Mouse (Mus musculus): ENCODE results near the gene Dtx2. TPM values are rescaled to one million over a fixed set of nuclear protein-coding genes. Genes with fewer than 3 reads are reported as not detected.

The Dtx2 gene
- polyA plus RNA-seq, 1 experiment = 20.3 TPM

DNA sequence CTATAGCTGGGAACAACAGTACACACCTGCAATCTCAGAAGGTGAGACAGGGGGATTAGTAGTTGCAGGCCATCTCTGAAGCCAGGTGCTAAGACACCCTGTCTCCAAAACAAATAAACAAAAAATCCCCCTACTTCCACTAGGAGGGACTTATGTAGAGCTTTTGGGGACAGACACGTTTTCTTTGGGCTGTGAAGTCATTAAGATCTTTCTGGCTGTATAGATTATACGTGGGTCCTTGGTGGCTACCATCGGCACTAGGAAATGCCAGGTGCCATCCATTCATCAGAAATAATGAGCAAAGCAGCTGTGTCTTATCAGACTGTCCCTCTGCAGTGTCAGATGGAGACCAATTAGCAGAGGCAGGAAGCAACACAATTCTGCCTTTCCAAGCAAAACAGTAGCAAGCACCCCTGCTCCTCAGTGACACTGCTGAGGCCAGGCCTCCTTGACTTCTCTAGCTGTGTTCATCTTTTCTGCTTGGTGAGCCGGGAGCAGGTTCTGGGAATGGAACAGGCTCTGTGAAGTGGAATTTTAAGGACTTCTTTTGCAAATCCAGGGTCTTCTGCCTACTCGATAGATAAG, 1.1 kb upstream of the Dtx2 start:
- H3K27me3 ChIP-seq (ENCODE audit: control insufficient read depth, insufficient read depth, insufficient read length) = no peaks in the 10 kb centered on the region
- H3K79me2 ChIP-seq (ENCODE audit: control insufficient read depth, insufficient read depth) = peaks cover 29% of the 10 kb centered on the region
- no peak overlapping the region for H3K4me3 ChIP-seq (ENCODE audit: insufficient read depth, poor library complexity, severe bottlenecking)
- peaks cover 6% of the 10 kb centered on the region for H3K79me3 ChIP-seq (ENCODE audit: low read depth)
- peaks cover 16% of the 10 kb centered on the region for H3K36me3 ChIP-seq (ENCODE audit: control insufficient read depth, insufficient read depth)
- H3ac ChIP-seq (ENCODE audit: control insufficient read depth, insufficient read length, low read depth) = no peak overlapping the region
- TF ChIP-seq CTCF (IDR thresholded peaks at IDR 0.05; ENCODE audit: control insufficient read depth, insufficient read depth, insufficient read length) = no peak
- no peak for TF ChIP-seq USF1 (IDR thresholded peaks at IDR 0.05; ENCODE audit: low read depth)
- no peak for TF ChIP-seq MYOG (IDR thresholded peaks at IDR 0.05; ENCODE audit: control insufficient read depth, extremely low read depth, insufficient read length)
- TF ChIP-seq CEBPB (IDR thresholded peaks at IDR 0.05; ENCODE audit: low read depth) = no peak
- TF ChIP-seq MYOD1 (IDR thresholded peaks at IDR 0.05; ENCODE audit: control insufficient read depth, insufficient read length, low read depth) = no peak
- TF ChIP-seq MAX (IDR thresholded peaks at IDR 0.05) = no peak
- no peak for TF ChIP-seq FOSL1 (IDR thresholded peaks at IDR 0.05; ENCODE audit: insufficient read depth, low read length, poor library complexity, severe bottlenecking)

DNA sequence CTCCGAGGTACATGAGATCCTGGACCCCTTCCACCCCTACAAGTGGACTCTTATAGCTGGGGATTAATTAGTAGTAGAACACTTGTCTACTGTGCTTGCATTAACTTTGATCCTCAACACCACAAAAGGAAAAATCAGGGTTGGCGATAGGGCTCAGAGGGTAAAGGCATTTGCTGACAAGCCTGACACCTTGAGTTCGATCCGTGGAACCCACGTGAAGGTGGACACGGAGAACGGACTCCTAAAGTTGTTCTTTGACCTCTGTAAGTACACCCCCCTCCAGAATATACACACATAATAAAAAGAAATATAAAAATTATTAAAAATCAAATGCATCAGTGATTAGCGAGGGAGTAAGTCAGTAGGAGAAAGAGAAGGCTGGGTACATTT, 270 bp upstream of the Dtx2 start:
- H3K4me3 ChIP-seq (ENCODE audit: insufficient read depth, poor library complexity, severe bottlenecking) = no peak overlapping the region
- no peak overlapping the region for H3ac ChIP-seq (ENCODE audit: control insufficient read depth, insufficient read length, low read depth)
- H3K79me2 ChIP-seq (ENCODE audit: control insufficient read depth, insufficient read depth) = peaks cover 29% of the 10 kb centered on the region
- peaks cover 6% of the 10 kb centered on the region for H3K79me3 ChIP-seq (ENCODE audit: low read depth)
- peaks cover 21% of the 10 kb centered on the region for H3K36me3 ChIP-seq (ENCODE audit: control insufficient read depth, insufficient read depth)
- H3K27me3 ChIP-seq (ENCODE audit: control insufficient read depth, insufficient read depth, insufficient read length) = no peaks in the 10 kb centered on the region
- no peak for TF ChIP-seq FOSL1 (IDR thresholded peaks at IDR 0.05; ENCODE audit: insufficient read depth, low read length, poor library complexity, severe bottlenecking)
- TF ChIP-seq MYOD1 (IDR thresholded peaks at IDR 0.05; ENCODE audit: control insufficient read depth, insufficient read length, low read depth) = no peak
- TF ChIP-seq CEBPB (IDR thresholded peaks at IDR 0.05; ENCODE audit: low read depth) = no peak
- TF ChIP-seq USF1 (IDR thresholded peaks at IDR 0.05; ENCODE audit: low read depth) = no peak
- TF ChIP-seq CTCF (IDR thresholded peaks at IDR 0.05; ENCODE audit: control insufficient read depth, insufficient read depth, insufficient read length) = no peak
- TF ChIP-seq MAX (IDR thresholded peaks at IDR 0.05) = no peak
- no peak for TF ChIP-seq MYOG (IDR thresholded peaks at IDR 0.05; ENCODE audit: control insufficient read depth, extremely low read depth, insufficient read length)

DNA sequence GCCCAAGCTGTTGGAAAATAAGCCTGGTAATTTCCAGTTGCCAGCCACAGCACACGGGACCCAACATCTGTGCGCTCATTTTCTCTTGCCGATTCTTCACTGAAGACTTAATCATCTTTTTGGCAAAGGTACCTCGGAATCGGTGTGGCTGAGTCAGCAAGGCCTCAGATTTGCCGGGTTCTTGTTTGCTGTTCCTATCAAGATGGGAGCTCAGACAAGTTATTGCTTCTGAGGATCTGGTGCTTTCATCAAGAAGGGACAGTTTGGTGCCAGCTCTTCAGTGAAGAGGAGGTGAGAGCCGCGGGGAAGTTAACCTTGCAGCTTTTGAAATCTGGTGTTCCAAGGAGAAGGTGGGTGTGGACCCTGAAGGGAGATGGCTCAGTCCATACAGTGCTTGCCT, 1.6 kb downstream of the Dtx2 start:
- TF ChIP-seq FOSL1 (IDR thresholded peaks at IDR 0.05; ENCODE audit: insufficient read depth, low read length, poor library complexity, severe bottlenecking) = no peak
- TF ChIP-seq CTCF (IDR thresholded peaks at IDR 0.05; ENCODE audit: control insufficient read depth, insufficient read depth, insufficient read length) = no peak
- TF ChIP-seq MYOD1 (IDR thresholded peaks at IDR 0.05; ENCODE audit: control insufficient read depth, insufficient read length, low read depth) = no peak
- TF ChIP-seq MAX (IDR thresholded peaks at IDR 0.05) = no peak
- no peak for TF ChIP-seq CEBPB (IDR thresholded peaks at IDR 0.05; ENCODE audit: low read depth)
- no peak for TF ChIP-seq USF1 (IDR thresholded peaks at IDR 0.05; ENCODE audit: low read depth)
- no peak for TF ChIP-seq MYOG (IDR thresholded peaks at IDR 0.05; ENCODE audit: control insufficient read depth, extremely low read depth, insufficient read length)
- Histone ChIP-seq H3K27me3 (ENCODE audit: control insufficient read depth, insufficient read depth, insufficient read length) (no peaks in the 10 kb centered on the region), H3K79me3 (ENCODE audit: low read depth) (peaks cover 6% of the 10 kb centered on the region), H3K79me2 (ENCODE audit: control insufficient read depth, insufficient read depth) (peaks cover 38% of the 10 kb centered on the region), H3ac (ENCODE audit: control insufficient read depth, insufficient read length, low read depth) (no peak overlapping the region), H3K4me3 (ENCODE audit: insufficient read depth, poor library complexity, severe bottlenecking) (no peak overlapping the region), H3K36me3 (ENCODE audit: control insufficient read depth, insufficient read depth) (peaks cover 25% of the 10 kb centered on the region)

DNA sequence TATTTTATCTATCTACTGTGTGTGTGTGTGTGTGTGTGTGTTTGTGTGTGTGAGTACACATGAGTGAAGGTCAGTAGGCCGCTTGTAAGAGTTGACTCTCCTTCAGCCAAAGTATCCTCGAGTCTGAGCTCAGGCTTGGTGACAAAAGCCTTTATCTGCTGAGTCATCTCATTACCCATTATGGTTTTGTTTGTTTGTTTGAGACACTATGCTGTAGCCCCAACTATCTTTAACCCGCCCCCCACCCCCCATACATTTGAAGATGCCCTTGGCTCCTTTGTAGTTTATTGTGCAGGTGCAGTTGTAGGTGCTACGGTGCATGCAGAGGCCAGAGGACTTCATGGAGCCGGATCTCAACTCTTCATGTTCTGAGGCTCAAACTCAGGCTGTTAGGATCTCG, 6.6 kb downstream of the Dtx2 start:
- peaks cover 33% of the 10 kb centered on the region for H3K79me2 ChIP-seq (ENCODE audit: control insufficient read depth, insufficient read depth)
- TF ChIP-seq MYOD1 (IDR thresholded peaks at IDR 0.05; ENCODE audit: control insufficient read depth, insufficient read length, low read depth) = no peak
- no peak for TF ChIP-seq USF1 (IDR thresholded peaks at IDR 0.05; ENCODE audit: low read depth)
- no peak for TF ChIP-seq FOSL1 (IDR thresholded peaks at IDR 0.05; ENCODE audit: insufficient read depth, low read length, poor library complexity, severe bottlenecking)
- no peak for TF ChIP-seq CEBPB (IDR thresholded peaks at IDR 0.05; ENCODE audit: low read depth)
- TF ChIP-seq MYOG (IDR thresholded peaks at IDR 0.05; ENCODE audit: control insufficient read depth, extremely low read depth, insufficient read length) = no peak
- no peak for TF ChIP-seq MAX (IDR thresholded peaks at IDR 0.05)
- TF ChIP-seq CTCF (IDR thresholded peaks at IDR 0.05; ENCODE audit: control insufficient read depth, insufficient read depth, insufficient read length) = no peak
- H3K36me3 ChIP-seq (ENCODE audit: control insufficient read depth, insufficient read depth) = peaks cover 25% of the 10 kb centered on the region
- no peaks in the 10 kb centered on the region for H3K27me3 ChIP-seq (ENCODE audit: control insufficient read depth, insufficient read depth, insufficient read length)
- H3K79me3 ChIP-seq (ENCODE audit: low read depth) = peaks cover 7% of the 10 kb centered on the region
- H3K4me3 ChIP-seq (ENCODE audit: insufficient read depth, poor library complexity, severe bottlenecking) = no peak overlapping the region
- H3ac ChIP-seq (ENCODE audit: control insufficient read depth, insufficient read length, low read depth) = no peak overlapping the region

DNA sequence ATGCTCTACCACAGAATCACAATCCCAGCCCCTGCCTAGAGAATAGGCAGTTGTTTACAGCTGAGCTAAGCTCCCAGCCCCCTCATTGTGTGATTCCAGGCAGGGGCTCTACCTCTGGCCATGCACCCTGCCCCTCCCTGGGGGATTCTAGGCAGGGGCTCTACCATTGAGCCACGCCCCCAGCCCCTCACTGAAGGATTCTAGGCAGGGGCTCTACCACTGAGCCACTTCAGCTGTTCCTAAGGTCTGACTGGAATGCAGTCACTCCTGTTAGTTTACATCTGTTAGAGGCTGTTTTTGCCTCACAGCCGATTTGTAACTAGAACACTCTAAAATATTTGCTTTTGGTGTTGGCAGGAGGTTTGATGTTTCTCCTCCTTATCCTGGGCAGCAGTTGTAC, 7.7 kb downstream of the Dtx2 start:
- Histone ChIP-seq H3K79me2 (ENCODE audit: control insufficient read depth, insufficient read depth) (peaks cover 34% of the 10 kb centered on the region), H3K4me3 (ENCODE audit: insufficient read depth, poor library complexity, severe bottlenecking) (no peak overlapping the region), H3ac (ENCODE audit: control insufficient read depth, insufficient read length, low read depth) (no peak overlapping the region), H3K36me3 (ENCODE audit: control insufficient read depth, insufficient read depth) (peaks cover 17% of the 10 kb centered on the region), H3K27me3 (ENCODE audit: control insufficient read depth, insufficient read depth, insufficient read length) (no peaks in the 10 kb centered on the region), H3K79me3 (ENCODE audit: low read depth) (peaks cover 5% of the 10 kb centered on the region)
- TF ChIP-seq FOSL1 (IDR thresholded peaks at IDR 0.05; ENCODE audit: insufficient read depth, low read length, poor library complexity, severe bottlenecking) = no peak
- no peak for TF ChIP-seq MAX (IDR thresholded peaks at IDR 0.05)
- no peak for TF ChIP-seq USF1 (IDR thresholded peaks at IDR 0.05; ENCODE audit: low read depth)
- no peak for TF ChIP-seq CEBPB (IDR thresholded peaks at IDR 0.05; ENCODE audit: low read depth)
- TF ChIP-seq CTCF (IDR thresholded peaks at IDR 0.05; ENCODE audit: control insufficient read depth, insufficient read depth, insufficient read length) = no peak
- no peak for TF ChIP-seq MYOD1 (IDR thresholded peaks at IDR 0.05; ENCODE audit: control insufficient read depth, insufficient read length, low read depth)
- TF ChIP-seq MYOG (IDR thresholded peaks at IDR 0.05; ENCODE audit: control insufficient read depth, extremely low read depth, insufficient read length) = no peak
